Mouse (Mus musculus): ENCODE results near the gene Heatr5a. TPM values are rescaled to one million over a fixed set of nuclear protein-coding genes. Genes with fewer than 3 reads are reported as not detected.
A peak's percentile ranks its signal among the peaks of the same experiment; 100 is the strongest.

Gene Heatr5a
- polyA plus RNA-seq, 1 experiment from 2014 or later = 16.8 TPM

GRCm38 (mm10) chr12:51851155-51851554 lies 120.0 kb downstream of the Heatr5a start:
- H3K27ac ChIP-seq (ENCODE audit: low read depth, low read length) = no peak overlapping the region
- no peak overlapping the region for H3K9ac ChIP-seq (ENCODE audit: low read length)
- 94% methylated on average over 3 of the region's 3 CpGs for WGBS
- no peaks in the 10 kb centered on the region for H3K36me3 ChIP-seq (ENCODE audit: control insufficient read depth, insufficient read depth, low read length)
- no peak overlapping the region for H3K4me2 ChIP-seq (ENCODE audit: low read depth, low read length, severe bottlenecking)
- H3K4me3 ChIP-seq (ENCODE audit: low read depth, low read length) = no peak overlapping the region
- ATAC-seq (replicated peaks; ENCODE audit: low FRiP score) = no peak
- H3K27me3 ChIP-seq (ENCODE audit: control insufficient read depth, insufficient read depth, low read length) = no peaks in the 10 kb centered on the region
- H3K9me3 ChIP-seq (ENCODE audit: control insufficient read depth, low read length) = no peaks in the 10 kb centered on the region
- no peaks in the 10 kb centered on the region for H3K4me1 ChIP-seq (replicated peaks; ENCODE audit: control insufficient read depth, insufficient read depth, low read length)
- DNase-seq (ENCODE audit: low spot score) = no peak

- Histone ChIP-seq H3K9ac (ENCODE audit: low read length) (no peak overlapping the region), H3K9me3 (ENCODE audit: control insufficient read depth, low read length) (no peaks in the 10 kb centered on the region), H3K4me2 (ENCODE audit: low read depth, low read length, severe bottlenecking) (no peak overlapping the region), H3K27me3 (ENCODE audit: control insufficient read depth, insufficient read depth, low read length) (no peaks in the 10 kb centered on the region), H3K36me3 (ENCODE audit: control insufficient read depth, insufficient read depth, low read length) (no peaks in the 10 kb centered on the region), H3K27ac (ENCODE audit: low read depth, low read length) (no peak overlapping the region), H3K4me1 (replicated peaks; ENCODE audit: control insufficient read depth, insufficient read depth, low read length) (no peaks in the 10 kb centered on the region), H3K4me3 (ENCODE audit: low read depth, low read length) (no peak overlapping the region)
- ATAC-seq (replicated peaks; ENCODE audit: low FRiP score) = no peak
- WGBS = 92% methylated on average over 4 of the region's 4 CpGs
- DNase-seq (ENCODE audit: low spot score) = no peak
These were observed 120.8 kb downstream of the Heatr5a start for GRCm38 (mm10) chr12:51850339-51850738.

GRCm38 (mm10) chr12:51849902-51850301 lies 121.2 kb downstream of the Heatr5a start:
- no peaks in the 10 kb centered on the region for H3K36me3 ChIP-seq (ENCODE audit: control insufficient read depth, insufficient read depth, low read length)
- H3K9ac ChIP-seq (ENCODE audit: low read length) = no peak overlapping the region
- H3K4me3 ChIP-seq (ENCODE audit: low read depth, low read length) = no peak overlapping the region
- no peak overlapping the region for H3K4me2 ChIP-seq (ENCODE audit: low read depth, low read length, severe bottlenecking)
- ATAC-seq (replicated peaks; ENCODE audit: low FRiP score) (no peak), DNase-seq (ENCODE audit: low spot score) (no peak)
- H3K4me1 ChIP-seq (replicated peaks; ENCODE audit: control insufficient read depth, insufficient read depth, low read length) = no peaks in the 10 kb centered on the region
- 89% methylated on average over 2 of the region's 2 CpGs for WGBS
- H3K9me3 ChIP-seq (ENCODE audit: control insufficient read depth, low read length) = no peaks in the 10 kb centered on the region
- H3K27ac ChIP-seq (ENCODE audit: low read depth, low read length) = no peak overlapping the region
- no peaks in the 10 kb centered on the region for H3K27me3 ChIP-seq (ENCODE audit: control insufficient read depth, insufficient read depth, low read length)

GRCm38 (mm10) chr12:51847953-51848680 lies 123.0 kb downstream of the Heatr5a start:
- H3K4me3 ChIP-seq (ENCODE audit: low read depth, low read length) = no peak overlapping the region
- 0 out of 2 replicates have a peak, but pooled peaks cover 5% of the 10 kb centered on the region for H3K4me1 ChIP-seq (replicated peaks; ENCODE audit: control insufficient read depth, insufficient read depth, low read length)
- DNase-seq (ENCODE audit: low spot score) (no peak), ATAC-seq (replicated peaks; ENCODE audit: low FRiP score) (no peak)
- WGBS = 89% methylated on average over 9 of the region's 9 CpGs
- no peaks in the 10 kb centered on the region for H3K27me3 ChIP-seq (ENCODE audit: control insufficient read depth, insufficient read depth, low read length)
- no peak overlapping the region for H3K27ac ChIP-seq (ENCODE audit: low read depth, low read length)
- H3K36me3 ChIP-seq (ENCODE audit: control insufficient read depth, insufficient read depth, low read length) = no peaks in the 10 kb centered on the region
- H3K4me2 ChIP-seq (ENCODE audit: low read depth, low read length, severe bottlenecking) = no peak overlapping the region
- no peaks in the 10 kb centered on the region for H3K9me3 ChIP-seq (ENCODE audit: control insufficient read depth, low read length)
- no peak overlapping the region for H3K9ac ChIP-seq (ENCODE audit: low read length)

GRCm38 (mm10) chr12:51845261-51845660 lies 125.9 kb downstream of the Heatr5a start:
- Histone ChIP-seq H3K4me3 (ENCODE audit: low read depth, low read length) (peak overlapping the region; percentile 48; the same call in 1 of the 2 replicates), H3K4me2 (ENCODE audit: low read depth, low read length, severe bottlenecking) (peak overlapping the region; percentile 58; the same call in 1 of the 2 replicates), H3K27ac (ENCODE audit: low read depth, low read length) (no peak overlapping the region), H3K9me3 (ENCODE audit: control insufficient read depth, low read length) (no peaks in the 10 kb centered on the region), H3K36me3 (ENCODE audit: control insufficient read depth, insufficient read depth, low read length) (no peaks in the 10 kb centered on the region), H3K4me1 (replicated peaks; ENCODE audit: control insufficient read depth, insufficient read depth, low read length) (0 out of 2 replicates have a peak, but pooled peaks cover 5% of the 10 kb centered on the region), H3K9ac (ENCODE audit: low read length) (no peak overlapping the region; the same call in 1 of the 2 replicates), H3K27me3 (ENCODE audit: control insufficient read depth, insufficient read depth, low read length) (no peaks in the 10 kb centered on the region)
- DNase-seq (ENCODE audit: low spot score) = no peak
- no peak for ATAC-seq (replicated peaks; ENCODE audit: low FRiP score)
- WGBS = 63% methylated on average over 1 of the region's 1 CpGs

GRCm38 (mm10) chr12:51844771-51845256 lies 126.3 kb downstream of the Heatr5a start:
- DNase-seq (ENCODE audit: low spot score) (peak; percentile 87), ATAC-seq (replicated peaks; ENCODE audit: low FRiP score) (peak; percentile 96)
- under 1% methylated on average over 17 of the region's 17 CpGs for WGBS
- H3K27me3 ChIP-seq (ENCODE audit: control insufficient read depth, insufficient read depth, low read length) = no peaks in the 10 kb centered on the region
- no peaks in the 10 kb centered on the region for H3K9me3 ChIP-seq (ENCODE audit: control insufficient read depth, low read length)
- 0 out of 2 replicates have a peak, but pooled peaks cover 5% of the 10 kb centered on the region for H3K4me1 ChIP-seq (replicated peaks; ENCODE audit: control insufficient read depth, insufficient read depth, low read length)
- peak overlapping the region; percentile 58 for H3K4me2 ChIP-seq (ENCODE audit: low read depth, low read length, severe bottlenecking)
- H3K4me3 ChIP-seq (ENCODE audit: low read depth, low read length) = peak overlapping the region; percentile 48
- H3K36me3 ChIP-seq (ENCODE audit: control insufficient read depth, insufficient read depth, low read length) = no peaks in the 10 kb centered on the region
- H3K9ac ChIP-seq (ENCODE audit: low read length) = peak overlapping the region; percentile 61
- H3K27ac ChIP-seq (ENCODE audit: low read depth, low read length) = 0 out of 2 replicates have a peak overlapping the region, but pooled peaks have one; percentile 8

GRCm38 (mm10) chr12:51843576-51844520 lies 127.3 kb downstream of the Heatr5a start:
- DNase-seq (ENCODE audit: low spot score) = no peak
- no peaks in the 10 kb centered on the region for H3K9me3 ChIP-seq (ENCODE audit: control insufficient read depth, low read length)
- no peak for ATAC-seq (replicated peaks; ENCODE audit: low FRiP score)
- 0 out of 2 replicates have a peak overlapping the region, but pooled peaks have one; percentile 15 for H3K27ac ChIP-seq (ENCODE audit: low read depth, low read length)
- H3K27me3 ChIP-seq (ENCODE audit: control insufficient read depth, insufficient read depth, low read length) = no peaks in the 10 kb centered on the region
- 0 out of 2 replicates have a peak, but pooled peaks cover 5% of the 10 kb centered on the region for H3K4me1 ChIP-seq (replicated peaks; ENCODE audit: control insufficient read depth, insufficient read depth, low read length)
- H3K9ac ChIP-seq (ENCODE audit: low read length) = peak overlapping the region; percentile 61; the same call in 1 of the 2 replicates
- no peaks in the 10 kb centered on the region for H3K36me3 ChIP-seq (ENCODE audit: control insufficient read depth, insufficient read depth, low read length)
- H3K4me3 ChIP-seq (ENCODE audit: low read depth, low read length) = peak overlapping the region; percentile 48; the same call in 1 of the 2 replicates
- peak overlapping the region; percentile 58 for H3K4me2 ChIP-seq (ENCODE audit: low read depth, low read length, severe bottlenecking)
- 29% methylated on average over 15 of the region's 15 CpGs for WGBS

- DNase-seq (ENCODE audit: low spot score) (no peak), ATAC-seq (replicated peaks; ENCODE audit: low FRiP score) (no peak)
- H3K4me1 ChIP-seq (replicated peaks; ENCODE audit: control insufficient read depth, insufficient read depth, low read length) = 0 out of 2 replicates have a peak, but pooled peaks cover 5% of the 10 kb centered on the region
- no peak overlapping the region for H3K4me3 ChIP-seq (ENCODE audit: low read depth, low read length)
- H3K36me3 ChIP-seq (ENCODE audit: control insufficient read depth, insufficient read depth, low read length) = no peaks in the 10 kb centered on the region
- no peak overlapping the region for H3K4me2 ChIP-seq (ENCODE audit: low read depth, low read length, severe bottlenecking)
- no peak overlapping the region for H3K9ac ChIP-seq (ENCODE audit: low read length)
- H3K27me3 ChIP-seq (ENCODE audit: control insufficient read depth, insufficient read depth, low read length) = no peaks in the 10 kb centered on the region
- no peaks in the 10 kb centered on the region for H3K9me3 ChIP-seq (ENCODE audit: control insufficient read depth, low read length)
- H3K27ac ChIP-seq (ENCODE audit: low read depth, low read length) = no peak overlapping the region
- 38% methylated on average over 6 of the region's 6 CpGs for WGBS
These were observed 128.8 kb downstream of the Heatr5a start for GRCm38 (mm10) chr12:51842081-51842864.
